Mouse (Mus musculus) forebrain, embryonic 10.5 days (tissue): ENCODE results near the gene Cd47. TPM values are rescaled to one million over a fixed set of nuclear protein-coding genes. Genes with fewer than 3 reads are reported as not detected.

ENCODE experiments used
- DNase-seq: peaks from one replicate; pipeline ENCODE4 v3.0.0-alpha.2; 2017; ENCODE audit warnings: low spot score; ENCODE audit errors: extremely low spot score
- H3K27ac ChIP-seq: fragments of 300-500 bp; sonication (generic); 2 replicates; pipeline ENCODE4 v1.5.1; 2016; ENCODE audit warnings: mild to moderate bottlenecking
- H3K27me3 ChIP-seq: fragments of 300-500 bp; sonication (generic); 2 replicates; pipeline ENCODE4 v1.6.1; 2016; ENCODE audit warnings: mild to moderate bottlenecking; ENCODE audit not compliant: poor library complexity, severe bottlenecking
- H3K36me3 ChIP-seq: fragments of 300-500 bp; sonication (generic); replicated peaks from 2 replicates; pipeline ENCODE4 v1.6.1; 2016; ENCODE audit warnings: mild to moderate bottlenecking, moderate library complexity
- H3K4me1 ChIP-seq: fragments of 300-500 bp; sonication (generic); 2 replicates; pipeline ENCODE4 v1.6.1; 2016
- H3K4me3 ChIP-seq: fragments of 300-500 bp; sonication (generic); 2 replicates; pipeline ENCODE4 v1.5.1; 2016; ENCODE audit warnings: mild to moderate bottlenecking, moderate library complexity
- H3K9me3 ChIP-seq: fragments of 300-500 bp; sonication (generic); 2 replicates; pipeline ENCODE4 v1.6.1; 2016; ENCODE audit warnings: mild to moderate bottlenecking, moderate library complexity
- WGBS: fragments of 180-500 bp; shearing (Covaris S2); methylation state at CpG from one replicate; pipeline ENCODE4 v1.1.7; 2016; 5-methylcytosine and 5-hydroxymethylcytosine counted together
- polyA plus RNA-seq: library from polyadenylated mRNA; unstranded; fragments of >200 nt; fragmentation: Nextera tagmentation; extraction: Ambion mirVana; gene quantifications from 2 replicates; pipeline ENCODE4 v1.2.1, GENCODE M21; 2016

Cd47 gene
- polyA plus RNA-seq, result 31.9 and 32.8 TPM in 2 replicates

GRCm38 (mm10) chr16:49799597-49800561 lies at the start of gene Cd47:
Cd47 (plus strand) TSS chr16:49800533.
- Histone ChIP-seq H3K27ac (0 out of 2 replicates have a peak within 1 kb of the TSS, but pooled peaks have one; percentile 20), H3K9me3 (no peaks in the 10 kb centered on the region), H3K4me3 (no peak within 1 kb of the TSS), H3K36me3 (no peaks in the 10 kb centered on the region), H3K27me3 (peaks cover 6% of the 10 kb centered on the region; the same call in 1 of the 2 replicates), H3K4me1 (peaks cover 29% of the 10 kb centered on the region)
- DNase-seq, result no peak
- 88% methylated on average over 10 of the region's 10 CpGs for WGBS

DNA sequence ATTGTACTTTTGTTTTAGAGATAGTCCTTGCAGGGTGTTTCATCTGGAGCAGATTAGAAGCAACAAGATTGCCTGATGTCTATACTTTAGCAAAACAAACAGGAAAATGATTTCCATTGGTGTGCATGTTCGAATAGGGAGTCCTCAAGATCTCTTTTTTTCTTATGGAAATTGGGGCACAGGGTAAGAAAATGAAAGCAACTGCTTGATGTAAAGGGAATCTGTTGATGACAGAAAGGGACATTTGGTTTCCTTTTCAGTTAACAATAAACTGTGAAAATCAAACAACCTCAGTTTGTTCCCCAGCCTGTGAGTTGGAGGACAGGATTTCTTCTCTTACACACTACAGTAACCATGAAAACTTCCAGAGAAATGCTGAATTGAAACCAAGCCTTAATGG lies 47.4 kb upstream of the Cd47 start:
- Histone ChIP-seq H3K36me3 (no peaks in the 10 kb centered on the region), H3K9me3 (no peaks in the 10 kb centered on the region), H3K27me3 (no peaks in the 10 kb centered on the region), H3K27ac (peak overlapping the region; percentile 17; the same call in 1 of the 2 replicates), H3K4me1 (peaks cover 14% of the 10 kb centered on the region), H3K4me3 (no peak overlapping the region)
- WGBS, result 77% methylated on average over 1 of the region's 1 CpGs
- no peak for DNase-seq

DNA sequence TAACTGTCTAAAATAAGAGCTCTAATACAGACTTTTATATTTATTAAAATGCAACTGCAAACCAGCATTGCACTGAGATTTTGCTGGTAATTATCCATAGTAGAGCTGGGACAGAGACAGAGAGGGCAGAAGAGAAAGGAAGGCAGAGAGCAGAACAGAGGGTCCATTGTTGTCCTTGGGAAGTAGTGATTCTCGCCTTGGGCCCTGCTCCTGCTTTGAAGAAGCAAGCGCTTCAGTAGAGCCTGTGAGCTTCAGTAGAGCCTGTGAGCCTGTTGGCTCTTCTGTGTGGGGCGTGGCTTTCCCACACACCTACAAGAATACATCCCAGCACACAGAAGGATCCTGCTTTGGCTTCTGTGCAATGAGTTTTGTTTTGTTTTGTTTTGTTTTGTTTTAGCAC lies 47.0 kb upstream of the Cd47 start:
- H3K27ac ChIP-seq, result peak overlapping the region; percentile 17; the same call in 1 of the 2 replicates
- WGBS, result 31% methylated on average over 3 of the region's 3 CpGs

GRCm38 (mm10) chr16:49760517-49761203 lies 39.7 kb upstream of the Cd47 start:
- Histone ChIP-seq H3K9me3 (no peaks in the 10 kb centered on the region), H3K4me3 (no peak overlapping the region), H3K36me3 (peaks cover 10% of the 10 kb centered on the region; the same call in 1 of the 2 replicates), H3K27me3 (no peaks in the 10 kb centered on the region), H3K27ac (no peak overlapping the region), H3K4me1 (no peaks in the 10 kb centered on the region)
- no peak for DNase-seq
- 88% methylated on average over 17 of the region's 17 CpGs for WGBS

More for the DNA sequence above, 47.0 kb upstream of the Cd47 start:
- Histone ChIP-seq H3K9me3 (no peaks in the 10 kb centered on the region), H3K4me3 (no peak overlapping the region), H3K27me3 (no peaks in the 10 kb centered on the region), H3K4me1 (peaks cover 14% of the 10 kb centered on the region), H3K36me3 (no peaks in the 10 kb centered on the region)
- no peak for DNase-seq

DNA sequence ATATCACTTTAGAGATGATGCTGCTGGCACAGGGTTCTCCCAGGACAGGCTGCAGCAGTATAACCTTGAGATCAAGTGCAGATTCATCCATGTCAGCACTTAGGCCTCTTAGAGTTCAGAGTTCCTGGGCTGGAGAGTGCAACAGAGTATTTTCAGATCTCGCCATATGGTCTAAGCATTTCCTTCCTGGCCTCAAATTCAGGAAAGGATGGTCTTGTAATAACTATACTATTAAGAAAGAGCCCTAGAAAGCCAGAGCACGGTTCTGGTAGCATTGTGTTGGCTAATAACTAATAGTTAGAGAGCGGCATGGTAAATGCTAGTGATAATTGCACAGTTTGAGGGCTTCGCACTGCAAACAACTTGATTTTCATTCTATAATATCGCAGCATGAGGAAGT lies 38.4 kb upstream of the Cd47 start:
- Histone ChIP-seq H3K4me1 (no peaks in the 10 kb centered on the region), H3K4me3 (no peak overlapping the region), H3K9me3 (no peaks in the 10 kb centered on the region), H3K27ac (no peak overlapping the region), H3K27me3 (no peaks in the 10 kb centered on the region), H3K36me3 (peaks cover 10% of the 10 kb centered on the region; the same call in 1 of the 2 replicates)
- no peak for DNase-seq
- WGBS, result 91% methylated on average over 5 of the region's 5 CpGs

- 71% methylated on average over 3 of the region's 3 CpGs for WGBS
- H3K36me3 ChIP-seq, result peaks cover 10% of the 10 kb centered on the region; the same call in 1 of the 2 replicates
- no peak for DNase-seq
- no peak overlapping the region for H3K4me3 ChIP-seq
- no peaks in the 10 kb centered on the region for H3K9me3 ChIP-seq
- no peak overlapping the region for H3K27ac ChIP-seq
- no peaks in the 10 kb centered on the region for H3K27me3 ChIP-seq
- H3K4me1 ChIP-seq, result 0 out of 2 replicates have a peak, but pooled peaks cover 5% of the 10 kb centered on the region
Observed at GRCm38 (mm10) chr16:49766326-49766725, 34.0 kb upstream of the Cd47 start.

DNA sequence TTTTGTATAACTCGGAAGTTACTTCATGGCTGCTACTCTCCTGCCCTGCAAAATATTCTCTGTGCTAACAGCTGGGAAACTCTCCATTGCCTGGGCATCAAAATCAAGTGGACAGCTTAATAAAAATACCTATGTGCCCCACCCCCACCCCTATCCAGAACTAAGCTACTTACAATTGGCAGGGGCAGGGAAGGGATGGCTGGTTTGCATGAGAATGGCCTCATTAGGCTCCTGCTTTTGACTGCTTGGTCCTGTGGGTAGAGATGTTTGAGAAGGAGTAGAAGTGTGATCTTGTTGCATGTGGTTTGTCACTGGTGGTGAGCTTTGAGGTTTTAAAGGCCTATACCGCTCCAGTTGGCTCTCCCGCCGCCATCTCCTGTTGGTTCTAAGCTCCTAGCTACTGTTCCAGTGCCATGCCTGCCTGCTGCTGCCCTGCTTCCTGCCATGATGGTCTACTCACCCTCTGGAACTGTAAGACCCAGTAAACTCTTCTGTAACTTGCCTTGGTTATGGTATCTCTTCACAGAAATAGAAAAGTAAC lies 31.8 kb upstream of the Cd47 start:
- Histone ChIP-seq H3K4me1 (0 out of 2 replicates have a peak, but pooled peaks cover 5% of the 10 kb centered on the region), H3K36me3 (peaks cover 10% of the 10 kb centered on the region; the same call in 1 of the 2 replicates), H3K27ac (no peak overlapping the region), H3K27me3 (no peaks in the 10 kb centered on the region), H3K9me3 (no peaks in the 10 kb centered on the region), H3K4me3 (no peak overlapping the region)
- 82% methylated on average over 4 of the region's 4 CpGs for WGBS
- DNase-seq, result no peak

GRCm38 (mm10) chr16:49769831-49770261 lies 30.5 kb upstream of the Cd47 start:
- DNase-seq, result no peak
- H3K4me3 ChIP-seq, result no peak overlapping the region
- 78% methylated on average over 2 of the region's 2 CpGs for WGBS

GRCm38 (mm10) chr16:49770320-49771189 lies 29.8 kb upstream of the Cd47 start:
- WGBS, result 91% methylated on average over 12 of the region's 12 CpGs
- Histone ChIP-seq H3K27me3 (no peaks in the 10 kb centered on the region), H3K4me3 (no peak overlapping the region), H3K36me3 (no peaks in the 10 kb centered on the region), H3K4me1 (0 out of 2 replicates have a peak, but pooled peaks cover 5% of the 10 kb centered on the region), H3K9me3 (no peaks in the 10 kb centered on the region), H3K27ac (no peak overlapping the region)
- no peak for DNase-seq

More at GRCm38 (mm10) chr16:49769831-49770261, 30.5 kb upstream of the Cd47 start:
- Histone ChIP-seq H3K27ac (no peak overlapping the region), H3K4me1 (0 out of 2 replicates have a peak, but pooled peaks cover 5% of the 10 kb centered on the region), H3K27me3 (no peaks in the 10 kb centered on the region), H3K36me3 (no peaks in the 10 kb centered on the region), H3K9me3 (no peaks in the 10 kb centered on the region)

DNA sequence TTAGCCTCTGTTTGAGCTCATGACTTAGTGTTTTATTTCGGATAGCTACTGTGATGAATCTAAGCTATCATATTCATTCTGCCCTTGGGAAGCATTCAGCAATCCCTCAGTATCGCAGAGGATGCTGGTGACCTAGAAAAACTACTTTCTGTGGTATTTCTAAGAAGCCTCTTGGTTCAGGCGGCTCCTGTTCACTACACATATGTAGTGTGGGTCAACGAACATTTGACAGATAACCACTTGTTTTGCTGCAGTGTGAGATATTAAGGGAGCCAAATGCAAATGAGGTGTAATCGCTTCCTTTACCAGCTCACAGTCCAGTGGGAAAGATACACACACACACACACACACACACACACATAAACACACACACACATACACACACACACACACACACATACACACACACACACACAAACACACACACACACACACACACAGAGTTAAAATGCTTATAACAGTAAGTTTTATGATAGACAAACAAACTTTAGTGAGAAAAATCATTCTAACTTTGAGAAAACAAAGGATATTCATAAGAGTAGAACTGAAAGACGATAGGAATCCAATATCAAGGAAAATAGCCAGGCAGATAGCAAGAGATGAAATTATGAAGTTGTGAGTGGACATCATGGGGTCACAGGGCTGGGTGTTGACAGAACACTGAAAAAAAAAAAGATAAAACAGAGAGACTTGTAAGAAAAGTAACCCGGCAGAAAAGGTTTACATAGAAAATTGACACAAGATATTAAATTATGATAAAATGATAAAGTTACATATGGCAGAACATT lies 28.5 kb upstream of the Cd47 start:
- Histone ChIP-seq H3K27ac (no peak overlapping the region), H3K4me3 (no peak overlapping the region), H3K9me3 (no peaks in the 10 kb centered on the region), H3K4me1 (0 out of 2 replicates have a peak, but pooled peaks cover 5% of the 10 kb centered on the region), H3K27me3 (no peaks in the 10 kb centered on the region), H3K36me3 (no peaks in the 10 kb centered on the region)
- DNase-seq, result no peak
- 91% methylated on average over 7 of the region's 7 CpGs for WGBS

DNA sequence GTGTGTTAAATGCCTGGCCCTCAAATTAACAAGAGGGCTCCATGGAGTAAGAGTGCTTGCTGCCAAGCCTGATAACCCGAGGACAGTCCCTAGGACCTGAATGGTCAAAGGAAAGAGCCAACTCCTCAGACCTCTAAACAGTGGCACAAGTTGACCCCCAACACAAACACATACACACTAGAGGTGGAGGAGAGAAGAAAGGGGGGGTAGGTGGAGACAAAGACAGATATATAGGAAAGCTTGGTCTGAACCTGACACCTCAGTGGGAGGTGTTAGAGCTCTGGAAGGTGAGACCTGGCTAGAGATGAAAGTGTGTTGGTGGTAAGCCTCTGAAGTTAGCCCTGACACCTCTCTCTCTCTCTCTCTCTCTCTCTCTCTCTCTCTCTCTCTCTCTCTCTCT lies 27.8 kb upstream of the Cd47 start:
- DNase-seq, result no peak
- Histone ChIP-seq H3K27me3 (no peaks in the 10 kb centered on the region), H3K4me1 (0 out of 2 replicates have a peak, but pooled peaks cover 5% of the 10 kb centered on the region), H3K36me3 (no peaks in the 10 kb centered on the region), H3K9me3 (no peaks in the 10 kb centered on the region), H3K4me3 (no peak overlapping the region), H3K27ac (no peak overlapping the region)
- WGBS, result 82% methylated on average over 1 of the region's 1 CpGs
